Mouse (Mus musculus): Measurements from ENCODE around the gene Sae1. TPM values are rescaled to one million over a fixed set of nuclear protein-coding genes. Genes with fewer than 3 reads are reported as not detected.

Gene Sae1
- polyA plus RNA-seq, 1 experiment from 2014 or later = 284 TPM

- 74% methylated on average over 2 of the region's 2 CpGs for WGBS
- Histone ChIP-seq H3K9ac (no peak overlapping the region), H3K4me1 (replicated peaks) (peaks cover 10% of the 10 kb centered on the region; the same call in 1 of the 2 replicates), H3K4me2 (replicated peaks) (no peak overlapping the region), H3K4me3 (replicated peaks) (no peak overlapping the region), H3K27me3 (replicated peaks) (no peaks in the 10 kb centered on the region), H3K9me3 (no peaks in the 10 kb centered on the region), H3K36me3 (peaks cover 39% of the 10 kb centered on the region), H3K27ac (no peak overlapping the region)
- no peak for ATAC-seq
Observed at GRCm38 (mm10) chr7:16370596-16370995, 17.0 kb downstream of the Sae1 start.

DNA sequence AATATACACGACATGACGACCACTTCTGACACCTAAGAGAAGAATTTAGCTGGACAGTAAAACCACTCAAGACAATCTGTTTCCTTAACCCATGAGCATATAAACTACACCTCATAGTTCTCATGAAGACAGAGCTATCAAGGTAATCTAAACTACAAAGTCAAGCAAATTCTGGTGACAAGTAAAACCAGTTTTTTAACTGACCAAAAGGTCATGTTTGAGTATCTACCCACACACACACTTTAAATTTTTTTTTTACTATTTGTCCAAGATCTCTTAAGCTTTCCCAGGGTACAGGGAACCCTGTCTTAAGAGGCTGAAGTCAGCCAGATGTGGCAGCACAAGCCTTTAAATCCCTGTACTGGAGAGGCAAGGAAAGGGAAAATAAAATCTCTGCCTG, 18.8 kb downstream of the Sae1 start:
- peaks cover 16% of the 10 kb centered on the region; the same call in 1 of the 2 replicates for H3K4me1 ChIP-seq (replicated peaks)
- peaks cover 36% of the 10 kb centered on the region for H3K36me3 ChIP-seq
- no peaks in the 10 kb centered on the region for H3K27me3 ChIP-seq (replicated peaks)
- H3K9ac ChIP-seq = no peak overlapping the region
- 59% methylated on average over 2 of the region's 2 CpGs for WGBS
- no peak for ATAC-seq
- no peak overlapping the region for H3K4me3 ChIP-seq (replicated peaks)
- no peaks in the 10 kb centered on the region for H3K9me3 ChIP-seq
- no peak overlapping the region for H3K4me2 ChIP-seq (replicated peaks)
- 0 out of 2 replicates have a peak overlapping the region, but pooled peaks have one; percentile 11 for H3K27ac ChIP-seq

- Histone ChIP-seq H3K9ac (no peak overlapping the region), H3K27me3 (replicated peaks) (no peaks in the 10 kb centered on the region), H3K9me3 (no peaks in the 10 kb centered on the region), H3K4me2 (replicated peaks) (no peak overlapping the region), H3K36me3 (peaks cover 28% of the 10 kb centered on the region), H3K4me1 (replicated peaks) (peaks cover 16% of the 10 kb centered on the region; the same call in 1 of the 2 replicates), H3K27ac (peak overlapping the region; percentile 61), H3K4me3 (replicated peaks) (no peak overlapping the region)
- WGBS = 72% methylated on average over 4 of the region's 4 CpGs
- no peak for ATAC-seq
Observed at GRCm38 (mm10) chr7:16366669-16367068, 20.9 kb downstream of the Sae1 start.

DNA sequence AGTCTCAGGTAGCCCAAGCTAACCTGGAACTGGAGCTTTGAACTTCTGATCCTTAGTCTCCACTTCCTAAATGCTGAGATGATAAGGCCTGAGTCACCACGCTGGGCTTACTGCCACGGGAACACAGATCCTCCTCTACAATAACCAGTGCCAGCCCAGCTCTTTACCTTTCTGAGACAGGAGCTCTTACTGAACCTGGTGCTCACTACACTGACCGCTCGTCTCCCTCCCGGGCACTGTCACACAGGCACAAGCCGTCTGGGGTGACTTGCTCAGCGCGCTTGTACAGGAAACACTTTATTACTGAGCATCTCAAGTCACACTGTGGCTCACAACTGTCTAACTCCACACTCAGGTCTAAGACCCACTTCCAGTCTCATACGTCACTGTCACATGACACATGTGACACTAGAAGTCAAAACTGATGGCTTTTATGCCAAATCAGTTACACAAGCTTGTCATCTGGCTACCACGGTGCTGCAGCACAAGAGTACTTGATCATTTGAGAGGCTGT, 21.4 kb downstream of the Sae1 start:
- H3K9me3 ChIP-seq = no peaks in the 10 kb centered on the region
- no peaks in the 10 kb centered on the region for H3K27me3 ChIP-seq (replicated peaks)
- H3K27ac ChIP-seq = peak overlapping the region; percentile 61
- peaks cover 16% of the 10 kb centered on the region; the same call in 1 of the 2 replicates for H3K4me1 ChIP-seq (replicated peaks)
- WGBS = 63% methylated on average over 10 of the region's 10 CpGs
- no peak overlapping the region for H3K4me3 ChIP-seq (replicated peaks)
- H3K36me3 ChIP-seq = peaks cover 28% of the 10 kb centered on the region
- ATAC-seq = peak; percentile 32; the same call in 1 of the 2 replicates
- H3K4me2 ChIP-seq (replicated peaks) = no peak overlapping the region
- no peak overlapping the region for H3K9ac ChIP-seq

- peak; percentile 82 for ATAC-seq
- H3K4me3 ChIP-seq (replicated peaks) = no peak overlapping the region
Observed at GRCm38 (mm10) chr7:16364901-16365500, 22.6 kb downstream of the Sae1 start.

DNA sequence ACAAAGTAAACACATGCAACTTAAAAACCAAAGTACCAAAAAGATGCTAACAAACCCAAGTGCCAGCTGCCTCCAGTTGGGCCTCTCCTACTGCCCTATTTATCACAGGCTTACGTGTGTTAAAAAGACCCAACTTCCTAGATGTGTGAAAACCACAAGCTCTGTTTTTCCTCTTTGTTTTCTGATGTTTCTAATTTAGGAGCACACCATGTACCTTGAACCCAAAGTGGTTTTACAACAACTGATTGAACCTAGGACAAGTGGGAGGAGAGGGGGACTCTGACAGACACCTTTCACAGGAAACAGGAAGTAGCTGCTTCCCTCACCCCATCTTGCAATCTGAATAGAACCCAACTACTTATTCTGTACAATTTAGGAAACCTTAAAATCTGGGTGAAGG, 23.3 kb downstream of the Sae1 start:
- H3K4me1 ChIP-seq (replicated peaks) = peaks cover 16% of the 10 kb centered on the region; the same call in 1 of the 2 replicates
- WGBS = 46% methylated on average over 1 of the region's 1 CpGs
- ATAC-seq = peak; percentile 75
- no peak overlapping the region for H3K4me3 ChIP-seq (replicated peaks)
- peak overlapping the region; percentile 61; the same call in 1 of the 2 replicates for H3K27ac ChIP-seq
- H3K9me3 ChIP-seq = no peaks in the 10 kb centered on the region
- H3K4me2 ChIP-seq (replicated peaks) = no peak overlapping the region
- peaks cover 21% of the 10 kb centered on the region for H3K36me3 ChIP-seq
- no peaks in the 10 kb centered on the region for H3K27me3 ChIP-seq (replicated peaks)
- H3K9ac ChIP-seq = no peak overlapping the region

More at GRCm38 (mm10) chr7:16364901-16365500, 22.6 kb downstream of the Sae1 start:
- Histone ChIP-seq H3K36me3 (peaks cover 25% of the 10 kb centered on the region), H3K4me2 (replicated peaks) (no peak overlapping the region), H3K27me3 (replicated peaks) (no peaks in the 10 kb centered on the region), H3K9me3 (no peaks in the 10 kb centered on the region), H3K9ac (no peak overlapping the region), H3K4me1 (replicated peaks) (peaks cover 16% of the 10 kb centered on the region; the same call in 1 of the 2 replicates), H3K27ac (peak overlapping the region; percentile 61)
- WGBS = 50% methylated on average over 4 of the region's 4 CpGs

DNA sequence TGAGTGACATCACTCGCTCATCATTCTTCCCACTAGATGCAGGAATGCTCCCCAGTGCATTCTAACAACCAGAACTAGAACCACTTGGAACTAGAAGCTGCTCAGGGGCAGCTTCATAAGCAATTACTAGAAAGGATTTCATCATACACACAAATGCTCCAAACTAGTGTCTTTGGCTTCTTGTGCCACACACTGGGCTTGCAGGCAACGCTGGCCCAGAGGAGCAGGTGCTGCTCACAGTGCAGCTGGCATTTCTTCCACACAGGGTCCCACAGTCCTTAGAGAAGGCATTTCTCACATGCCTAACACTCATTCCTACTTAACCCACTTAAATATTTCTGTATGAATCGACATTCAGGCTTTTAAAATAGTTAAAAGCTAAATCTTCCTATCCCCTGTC, 30.0 kb downstream of the Sae1 start:
- ATAC-seq = no peak
- Histone ChIP-seq H3K27me3 (replicated peaks) (no peaks in the 10 kb centered on the region), H3K27ac (no peak overlapping the region), H3K4me1 (replicated peaks) (no peaks in the 10 kb centered on the region), H3K4me3 (replicated peaks) (no peak overlapping the region), H3K9ac (no peak overlapping the region), H3K36me3 (peaks cover 5% of the 10 kb centered on the region), H3K9me3 (no peaks in the 10 kb centered on the region), H3K4me2 (replicated peaks) (no peak overlapping the region)
- WGBS = 96% methylated on average over 3 of the region's 3 CpGs

DNA sequence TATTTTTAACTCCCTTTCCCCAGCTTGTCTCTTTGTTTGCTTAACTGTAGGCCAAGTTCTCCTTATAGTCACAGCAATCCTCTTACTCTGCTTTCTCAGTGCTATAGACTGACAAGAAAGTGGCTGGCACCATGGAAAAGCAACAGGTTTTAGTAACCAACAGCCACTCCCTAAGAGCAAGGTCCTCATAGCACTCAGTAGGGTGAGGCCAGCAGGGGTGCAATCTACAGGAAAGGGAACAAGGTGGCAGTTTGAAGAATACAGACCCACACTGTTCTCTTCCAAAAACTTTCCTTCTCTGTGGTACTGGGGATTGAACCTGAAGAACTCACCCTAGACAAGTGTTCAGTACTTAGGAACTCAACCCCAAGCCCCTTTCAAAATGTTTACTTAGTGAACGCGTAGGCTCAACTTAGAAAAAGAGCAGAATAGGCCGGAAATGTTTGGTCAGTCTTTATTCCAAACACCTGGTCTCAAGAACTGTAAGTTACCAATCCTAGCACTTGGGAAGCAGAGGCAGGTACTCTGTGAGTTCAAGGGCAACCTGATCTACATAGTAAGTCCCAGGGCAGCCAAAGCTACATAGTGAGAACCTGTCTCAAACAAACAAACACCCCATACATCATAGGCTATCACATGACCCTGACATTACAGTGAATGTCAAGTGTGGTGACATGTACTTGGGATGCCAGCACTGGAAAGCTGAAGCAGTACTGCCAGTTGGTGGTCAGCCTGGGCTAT, 31.6 kb downstream of the Sae1 start:
- Histone ChIP-seq H3K4me2 (replicated peaks) (no peak overlapping the region), H3K9me3 (no peaks in the 10 kb centered on the region), H3K27me3 (replicated peaks) (no peaks in the 10 kb centered on the region), H3K27ac (peak overlapping the region; percentile 2), H3K4me3 (replicated peaks) (no peak overlapping the region), H3K9ac (no peak overlapping the region), H3K4me1 (replicated peaks) (no peaks in the 10 kb centered on the region), H3K36me3 (peaks cover 15% of the 10 kb centered on the region)
- WGBS = 69% methylated on average over 3 of the region's 3 CpGs
- ATAC-seq = peak; percentile 93

DNA sequence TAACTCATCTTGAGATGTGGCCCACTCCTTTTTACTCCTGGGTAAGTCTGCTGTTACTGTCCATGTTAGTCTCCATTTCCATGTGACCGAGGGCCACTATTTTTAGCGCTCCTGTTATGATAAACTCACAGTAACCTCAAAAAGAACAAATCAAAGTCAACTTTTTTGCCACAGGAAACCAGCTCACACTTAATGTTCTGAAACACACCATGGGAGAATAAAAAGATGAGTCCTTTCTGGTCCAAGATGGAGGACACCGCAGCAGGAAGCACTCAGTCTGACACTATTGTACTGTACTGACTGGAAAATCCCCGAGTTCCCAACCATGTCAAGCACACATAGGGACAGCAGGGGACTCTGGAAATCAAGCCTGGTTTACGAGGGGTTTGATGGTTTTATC, 37.6 kb downstream of the Sae1 start:
- no peak for ATAC-seq
- no peak overlapping the region for H3K4me2 ChIP-seq (replicated peaks)
- H3K36me3 ChIP-seq = peaks cover 27% of the 10 kb centered on the region
- 79% methylated on average over 5 of the region's 5 CpGs for WGBS
- no peaks in the 10 kb centered on the region for H3K9me3 ChIP-seq
- no peak overlapping the region for H3K4me3 ChIP-seq (replicated peaks)
- H3K27ac ChIP-seq = no peak overlapping the region
- no peak overlapping the region for H3K9ac ChIP-seq
- no peaks in the 10 kb centered on the region for H3K4me1 ChIP-seq (replicated peaks)
- H3K27me3 ChIP-seq (replicated peaks) = no peaks in the 10 kb centered on the region

DNA sequence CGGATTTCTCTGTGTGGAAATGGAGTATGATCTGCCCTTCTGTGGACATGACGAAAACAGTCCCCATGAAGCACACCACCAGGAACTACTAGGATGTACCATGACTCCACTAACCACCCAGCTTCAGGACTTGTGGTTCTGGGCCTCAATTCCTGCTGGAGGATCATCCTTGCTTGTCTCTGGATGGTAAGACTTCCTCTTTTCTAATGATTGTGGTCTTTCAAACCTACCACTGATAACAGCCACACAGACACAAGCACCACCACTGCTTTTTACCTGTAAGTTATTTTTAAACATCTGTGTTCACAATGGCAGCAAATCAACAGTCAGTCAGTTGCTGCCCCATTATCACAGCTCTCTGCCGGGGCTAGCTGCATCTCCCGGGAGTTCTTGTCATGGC, 42.3 kb downstream of the Sae1 start:
- Histone ChIP-seq H3K9ac (no peak overlapping the region), H3K36me3 (peaks cover 15% of the 10 kb centered on the region), H3K4me1 (replicated peaks) (no peaks in the 10 kb centered on the region), H3K27ac (no peak overlapping the region), H3K9me3 (no peaks in the 10 kb centered on the region), H3K4me2 (replicated peaks) (no peak overlapping the region), H3K4me3 (replicated peaks) (no peak overlapping the region), H3K27me3 (replicated peaks) (no peaks in the 10 kb centered on the region)
- ATAC-seq = no peak
- 88% methylated on average over 4 of the region's 4 CpGs for WGBS

DNA sequence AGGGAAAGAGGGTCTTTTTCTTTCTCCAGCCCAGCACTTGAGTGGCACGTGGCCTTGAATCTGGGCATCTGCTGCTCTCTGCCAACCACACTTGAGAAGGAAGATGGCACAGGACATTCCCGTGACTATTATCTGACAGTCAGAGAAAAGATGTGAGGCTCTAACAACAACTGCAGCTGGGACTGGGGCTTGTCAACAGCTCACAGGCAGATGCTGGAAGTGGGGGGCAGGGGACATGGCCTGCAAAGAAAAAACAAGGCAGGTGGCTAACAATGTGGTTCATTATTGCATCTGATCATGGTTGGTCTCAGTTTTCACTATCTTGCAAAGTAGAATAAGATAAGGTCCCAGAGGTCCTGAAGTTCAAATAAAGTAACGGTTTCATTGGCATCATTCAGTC, 43.0 kb downstream of the Sae1 start:
- H3K27ac ChIP-seq = no peak overlapping the region
- no peak overlapping the region for H3K9ac ChIP-seq
- H3K36me3 ChIP-seq = peaks cover 13% of the 10 kb centered on the region
- H3K4me2 ChIP-seq (replicated peaks) = no peak overlapping the region
- H3K4me3 ChIP-seq (replicated peaks) = no peak overlapping the region
- ATAC-seq = no peak
- no peaks in the 10 kb centered on the region for H3K4me1 ChIP-seq (replicated peaks)
- WGBS = 77% methylated on average over 3 of the region's 3 CpGs
- no peaks in the 10 kb centered on the region for H3K27me3 ChIP-seq (replicated peaks)
- no peaks in the 10 kb centered on the region for H3K9me3 ChIP-seq

GRCm38 (mm10) chr7:16337733-16338132, 49.9 kb downstream of the Sae1 start:
- Histone ChIP-seq H3K27ac (no peak overlapping the region), H3K9me3 (no peaks in the 10 kb centered on the region), H3K9ac (no peak overlapping the region), H3K4me1 (replicated peaks) (no peaks in the 10 kb centered on the region), H3K27me3 (replicated peaks) (no peaks in the 10 kb centered on the region), H3K36me3 (peaks cover 25% of the 10 kb centered on the region), H3K4me2 (replicated peaks) (no peak overlapping the region), H3K4me3 (replicated peaks) (no peak overlapping the region)
- no peak for ATAC-seq
- 76% methylated on average over 2 of the region's 2 CpGs for WGBS
